Mouse (Mus musculus) liver, embryonic 14.5 days (tissue): ENCODE results near the gene Galntl6.

ENCODE experiments used
- CTCF ChIP-seq: IDR thresholded peaks from 2 replicates; pipeline ENCODE4 v1.5.1; 2016; ENCODE audit warnings: antibody characterized with exemption, low read depth, control low read depth
- EP300 ChIP-seq: IDR thresholded peaks from 2 replicates; pipeline ENCODE4 v1.6.1; 2016; ENCODE audit warnings: antibody characterized with exemption, low read depth

GRCm38 (mm10) chr8:57941113-57941512 lies 971.3 kb downstream of the Galntl6 start:
- TF ChIP-seq CTCF, result no peak
- no peak for TF ChIP-seq EP300
